Comparison of ENCODE assay signal across 22 mouse cellular contexts in the genomic region with DNA sequence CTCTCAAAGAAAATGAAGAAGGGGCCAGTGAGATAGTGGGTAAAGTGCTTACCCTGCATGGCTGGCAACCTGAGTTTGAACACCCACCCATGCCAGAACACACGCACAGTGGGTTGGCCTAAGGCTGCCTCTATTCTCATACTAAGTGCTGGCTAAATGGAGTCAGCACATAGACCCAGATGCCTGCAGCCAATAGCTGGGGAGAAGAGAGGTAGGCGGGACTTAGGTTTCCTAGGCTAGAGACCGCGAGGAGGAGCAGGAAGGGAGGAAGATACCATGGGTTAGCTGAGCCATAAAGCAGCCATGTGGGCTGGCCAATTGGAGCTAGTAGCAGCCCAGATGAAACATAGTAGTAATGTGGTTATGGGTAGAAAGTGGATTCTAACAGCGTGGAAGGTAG. TPM values are rescaled to one million over a fixed set of nuclear protein-coding genes. Genes with fewer than 3 reads are reported as not detected.
DNase-seq lines count a peak whose midpoint lies in the region; ATAC-seq and TF ChIP-seq lines count a peak whose summit lies in the region.
"Had no signal": no experiment of that assay in that cellular context is flagged by ENCODE, and none has a peak within 500 bp of the region (broad histone marks: within the 10 kb centered on the region; RNA-seq: fewer than 3 reads in every experiment).

No protein-coding gene starts in this region.

- no peak for TF ChIP-seq CTCF in liver, embryonic 14.5 days (IDR thresholded peaks at IDR 0.05; ENCODE audit: low read depth)

- H3K9me3 ChIP-seq in liver, embryonic 14.5 days (ENCODE audit: control insufficient read depth, low read length) = no peaks in the 10 kb centered on the region
- H3K9me3 ChIP-seq: embryonic facial prominence, embryonic 12.5 days; heart, embryonic 13.5 days; hindbrain, embryonic 13.5 days; limb, embryonic 15.5 days; lung, embryonic 15.5 days; megakaryocyte, embryonic 14.5 days had no signal

- 60% methylated on average over 5 of the region's 5 CpGs for WGBS in liver, embryonic 14.5 days (ENCODE audit: insufficient replicate concordance)

- H3K27ac ChIP-seq in liver, embryonic 14.5 days = no peak overlapping the region
- H3K27ac ChIP-seq: embryonic facial prominence, embryonic 12.5 days; heart, embryonic 13.5 days; hindbrain, embryonic 13.5 days; limb, embryonic 15.5 days; lung, embryonic 15.5 days had no signal

- H3K27me3 ChIP-seq in liver, embryonic 14.5 days (ENCODE audit: control insufficient read depth, insufficient read depth, low read length) = no peaks in the 10 kb centered on the region
- H3K27me3 ChIP-seq: embryonic facial prominence, embryonic 12.5 days; heart, embryonic 13.5 days; hindbrain, embryonic 13.5 days; limb, embryonic 15.5 days; lung, embryonic 15.5 days had no signal

- H3K4me1 ChIP-seq in liver, embryonic 14.5 days (replicated peaks; ENCODE audit: control insufficient read depth in 2 of 2, insufficient read depth in 2 of 2, low read length in 1 of 2) = peaks cover 21 to 30% of the 10 kb centered on the region in 2 experiments

- no peak overlapping the region for H3K4me3 ChIP-seq in liver, embryonic 14.5 days (ENCODE audit: insufficient read depth in 1 of 2, low read depth in 2 of 2, low read length in 2 of 2)
- H3K4me3 ChIP-seq: embryonic facial prominence, embryonic 12.5 days; heart, embryonic 13.5 days; hindbrain, embryonic 13.5 days; limb, embryonic 15.5 days; lung, embryonic 15.5 days; megakaryocyte, embryonic 14.5 days had no signal

- DNase-seq in 416B (ENCODE audit: low read depth) = peak; percentile 33
- DNase-seq in ES-CJ7 (ENCODE audit: low read depth, low spot score) = peak; percentile 94
- DNase-seq in WW6 (ENCODE audit: low read depth, low spot score) = peak; percentile 66
- DNase-seq in liver, embryonic 14.5 days (ENCODE audit: low read depth in 3 of 3, low spot score in 3 of 3) = peak in 2 of 3 experiments; percentile 38 to 42
- DNase-seq in adrenal gland, postnatal 25 days = no peak
- DNase-seq in right cerebral cortex, postnatal 14 days = no peak
- no peak for DNase-seq in testis, postnatal 14 days (ENCODE audit: low spot score)
- DNase-seq: adrenal gland, adult 2 months; cerebellum, adult 18-20 months; cerebellum, postnatal 25 days; kidney, adult 18-20 months; left cerebral cortex, postnatal 4 days; lung, postnatal 36 days; midbrain, embryonic 14.5 days; spleen, adult 18-20 months; thymus, postnatal 14 days had no signal

- H3K9ac ChIP-seq in liver, embryonic 14.5 days (replicated peaks) = no peak overlapping the region
- H3K9ac ChIP-seq: embryonic facial prominence, embryonic 12.5 days; heart, embryonic 13.5 days; hindbrain, embryonic 13.5 days; limb, embryonic 15.5 days; lung, embryonic 15.5 days had no signal

- peak overlapping the region; percentile 72; the same call in 1 of the 2 replicates for H3K4me2 ChIP-seq in liver, embryonic 14.5 days (ENCODE audit: low read depth)
- H3K4me2 ChIP-seq: embryonic facial prominence, embryonic 12.5 days; hindbrain, embryonic 13.5 days; limb, embryonic 15.5 days; lung, embryonic 15.5 days had no signal

- TF ChIP-seq EP300 in liver, embryonic 14.5 days (IDR thresholded peaks at IDR 0.05; ENCODE audit: low read depth) = no peak

- no peaks in the 10 kb centered on the region; the same call in 1 of the 2 replicates for H3K36me3 ChIP-seq in liver, embryonic 14.5 days (replicated peaks; ENCODE audit: control insufficient read depth, insufficient read depth, low read depth)
- H3K36me3 ChIP-seq: embryonic facial prominence, embryonic 12.5 days; limb, embryonic 15.5 days; lung, embryonic 15.5 days had no signal

- peak; percentile 14; the same call in 1 of the 2 replicates for ATAC-seq in liver, embryonic 14.5 days (ENCODE audit: insufficient read depth)

RNA-seq across cellular contexts. Expression of gene Hspbap1, which starts 2.4 kb away (rescaled TPM):
- 10.1 and 12.8 TPM in 2 replicates for polyA plus RNA-seq in liver, embryonic 14.5 days (2012; rRNA removed)
- polyA plus RNA-seq in liver, embryonic 14.5 days (2014; fragmentation: Nextera tagmentation; extraction: Ambion mirVana) = 15.3 and 17.0 TPM in 2 replicates
- total RNA-seq in adrenal gland, postnatal 25 days (2021) = 5.2 and 8.0 TPM in 2 replicates

RNA-seq across cellular contexts. Expression of gene Dirc2, which starts 3.4 kb away (rescaled TPM):
- 3.9 and 4.9 TPM in 2 replicates for polyA plus RNA-seq in liver, embryonic 14.5 days (2012; rRNA removed)
- polyA plus RNA-seq in liver, embryonic 14.5 days (2014; fragmentation: Nextera tagmentation; extraction: Ambion mirVana) = 5.8 and 5.9 TPM in 2 replicates
- 28.1 and 34.0 TPM in 2 replicates for total RNA-seq in adrenal gland, postnatal 25 days (2021)

Comparison
In these comparisons a context has a peak if more than half of its experiments do, and no peak if none do; other contexts are left out.
1. DNase-seq: peak in 416B (single experiment), ES-CJ7 (single experiment), WW6 (single experiment) and liver, embryonic 14.5 days (2 of 3); none in adrenal gland, postnatal 25 days (single experiment), right cerebral cortex, postnatal 14 days (single experiment) and testis, postnatal 14 days (single experiment).